Mouse (Mus musculus): ENCODE measurements around the gene Wdr25. TPM values are rescaled to one million over a fixed set of nuclear protein-coding genes. Genes with fewer than 3 reads are reported as not detected.

The Wdr25 gene
- polyA plus RNA-seq, 1 experiment from 2014 or later: 5.7 TPM

DNA sequence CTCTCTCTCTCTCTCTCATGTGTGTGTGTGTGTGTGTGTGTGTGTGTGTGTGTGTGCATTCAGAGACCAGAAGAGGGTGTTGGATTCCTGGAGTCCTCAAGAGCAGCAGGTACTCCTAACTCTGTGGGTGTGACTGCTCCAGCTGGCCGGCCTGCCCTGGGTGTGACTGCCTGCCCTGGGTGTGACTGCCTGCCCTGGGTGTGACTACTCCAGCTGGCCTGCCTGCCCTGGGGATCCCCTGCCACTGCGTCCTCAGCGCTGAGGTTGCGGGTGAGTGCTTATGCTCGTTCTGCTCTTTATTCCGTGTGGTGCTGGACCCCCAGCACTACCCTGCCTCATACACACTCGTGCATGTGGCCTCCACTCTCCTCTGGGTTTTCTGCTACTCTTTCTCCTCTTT, 109.5 kb downstream of the Wdr25 start:
- no peaks in the 10 kb centered on the region for H3K4me1 ChIP-seq (replicated peaks)
- WGBS: 60% methylated on average over 7 of the region's 7 CpGs
- no peak overlapping the region for H3K9ac ChIP-seq
- no peak overlapping the region for H3K27ac ChIP-seq
- no peaks in the 10 kb centered on the region for H3K36me3 ChIP-seq
- no peaks in the 10 kb centered on the region for H3K9me3 ChIP-seq
- peak; percentile 56; the same call in 1 of the 2 replicates for ATAC-seq
- no peak overlapping the region for H3K4me3 ChIP-seq (replicated peaks)
- H3K4me2 ChIP-seq (replicated peaks): no peak overlapping the region
- no peaks in the 10 kb centered on the region for H3K27me3 ChIP-seq (replicated peaks)

DNA sequence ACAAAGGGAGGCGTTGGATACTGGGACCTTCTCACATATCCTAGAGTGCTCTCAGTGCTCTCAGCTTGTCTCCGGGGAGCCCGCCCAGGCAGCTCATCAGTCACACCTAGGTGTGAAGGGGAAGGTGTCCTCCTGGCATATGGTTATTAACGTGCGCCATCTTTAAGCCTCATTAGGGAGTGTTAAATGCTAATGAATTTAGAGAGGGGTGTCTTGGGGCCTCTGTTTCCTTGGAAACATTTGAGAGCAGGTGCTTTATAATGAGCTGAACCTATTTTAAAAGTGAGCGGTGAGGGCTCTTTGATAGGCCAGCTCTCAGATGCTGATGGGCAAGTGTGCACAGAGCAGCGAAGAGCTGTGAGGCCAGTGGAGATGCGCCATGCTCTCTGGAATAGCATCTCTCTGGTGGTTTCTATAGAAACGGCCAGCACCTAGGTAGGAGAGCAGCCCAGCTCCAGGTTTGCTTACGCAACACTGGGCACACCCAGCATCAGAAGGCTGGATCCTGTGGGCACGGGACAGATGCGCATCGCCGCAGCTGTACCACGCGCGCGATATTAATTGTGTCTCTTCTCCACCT, 116.7 kb downstream of the Wdr25 start:
- Histone ChIP-seq H3K27me3 (replicated peaks) (no peaks in the 10 kb centered on the region), H3K4me2 (replicated peaks) (no peak overlapping the region), H3K36me3 (no peaks in the 10 kb centered on the region), H3K9me3 (no peaks in the 10 kb centered on the region), H3K4me3 (replicated peaks) (no peak overlapping the region), H3K4me1 (replicated peaks) (no peaks in the 10 kb centered on the region), H3K9ac (no peak overlapping the region), H3K27ac (no peak overlapping the region)
- 79% methylated on average over 18 of the region's 18 CpGs for WGBS
- ATAC-seq: no peak

DNA sequence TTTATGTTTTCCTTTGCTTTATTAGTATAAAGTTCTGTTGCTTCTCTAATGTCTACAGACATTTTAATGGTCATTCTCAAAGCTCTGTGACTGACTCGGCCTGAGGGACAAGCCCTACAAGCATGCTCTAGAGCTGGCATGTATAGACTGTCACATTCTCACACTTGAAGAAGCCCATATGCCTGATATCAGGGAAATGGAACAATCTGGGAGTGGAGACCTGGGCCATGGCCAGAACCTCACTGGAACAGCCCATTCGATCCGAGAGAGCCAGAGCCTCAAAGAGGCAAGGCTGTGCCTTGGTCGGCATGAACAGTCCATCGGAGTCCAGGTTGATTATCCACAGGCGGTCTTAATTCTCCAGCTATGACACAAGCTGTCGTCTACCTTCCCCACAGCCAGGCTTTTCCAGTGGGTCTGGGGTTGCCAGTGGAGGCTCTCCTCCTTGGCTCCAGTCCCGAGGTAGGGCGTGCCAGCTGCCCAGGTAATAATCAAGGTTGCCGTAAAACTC, 128.8 kb downstream of the Wdr25 start:
- H3K27ac ChIP-seq: no peak overlapping the region
- H3K4me3 ChIP-seq (replicated peaks): no peak overlapping the region
- H3K4me1 ChIP-seq (replicated peaks): peaks cover 8% of the 10 kb centered on the region; the same call in 1 of the 2 replicates
- 63% methylated on average over 10 of the region's 10 CpGs for WGBS
- ATAC-seq: no peak
- no peaks in the 10 kb centered on the region for H3K36me3 ChIP-seq
- H3K4me2 ChIP-seq (replicated peaks): no peak overlapping the region
- no peaks in the 10 kb centered on the region for H3K9me3 ChIP-seq
- no peak overlapping the region for H3K9ac ChIP-seq
- no peaks in the 10 kb centered on the region for H3K27me3 ChIP-seq (replicated peaks)

DNA sequence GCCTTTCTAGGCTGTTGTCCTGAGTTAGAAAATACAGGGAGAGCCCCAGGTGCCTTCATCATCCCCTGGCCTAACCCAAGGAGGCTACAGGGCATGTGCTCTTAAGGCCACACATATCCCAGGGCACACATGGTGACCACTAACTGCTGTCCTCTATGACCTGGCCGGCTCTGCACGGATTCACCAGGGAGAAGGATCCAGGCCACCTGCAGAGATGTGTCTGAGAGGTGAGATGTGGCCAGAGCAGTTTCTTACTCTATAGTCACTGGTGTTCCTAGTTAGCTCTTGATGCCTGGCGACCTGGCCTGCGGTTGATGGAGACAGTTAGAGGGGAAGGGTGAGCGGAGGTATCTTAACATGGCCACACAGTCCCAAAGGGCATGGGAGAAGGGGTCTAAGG, 129.5 kb downstream of the Wdr25 start:
- no peak overlapping the region for H3K4me2 ChIP-seq (replicated peaks)
- peaks cover 8% of the 10 kb centered on the region; the same call in 1 of the 2 replicates for H3K4me1 ChIP-seq (replicated peaks)
- WGBS: 90% methylated on average over 5 of the region's 5 CpGs
- no peak overlapping the region for H3K9ac ChIP-seq
- H3K27me3 ChIP-seq (replicated peaks): no peaks in the 10 kb centered on the region
- H3K9me3 ChIP-seq: no peaks in the 10 kb centered on the region
- ATAC-seq: no peak
- H3K36me3 ChIP-seq: no peaks in the 10 kb centered on the region
- no peak overlapping the region for H3K4me3 ChIP-seq (replicated peaks)
- no peak overlapping the region for H3K27ac ChIP-seq

DNA sequence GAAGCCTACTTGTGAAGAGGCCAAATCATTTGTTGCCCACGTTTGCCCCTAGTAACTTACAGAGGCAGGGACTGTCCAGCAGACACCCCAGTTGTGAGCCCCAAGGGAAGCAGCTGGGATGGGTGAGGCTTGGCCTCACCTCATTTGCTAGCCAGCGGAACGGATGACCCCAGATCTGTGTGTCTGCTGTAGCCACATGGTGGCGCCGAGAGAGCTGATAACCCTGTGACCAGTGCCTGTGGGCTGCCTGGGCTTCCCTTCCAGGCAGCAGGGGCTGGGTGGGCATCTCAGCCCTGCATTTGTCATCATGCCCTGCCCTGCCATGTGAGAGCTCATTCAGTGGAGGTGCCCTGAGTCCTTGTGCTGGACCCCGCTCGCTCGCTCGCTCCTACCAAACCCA, 130.3 kb downstream of the Wdr25 start:
- H3K27me3 ChIP-seq (replicated peaks): no peaks in the 10 kb centered on the region
- H3K9me3 ChIP-seq: no peaks in the 10 kb centered on the region
- H3K4me3 ChIP-seq (replicated peaks): no peak overlapping the region
- no peak overlapping the region for H3K9ac ChIP-seq
- peaks cover 8% of the 10 kb centered on the region; the same call in 1 of the 2 replicates for H3K4me1 ChIP-seq (replicated peaks)
- H3K4me2 ChIP-seq (replicated peaks): no peak overlapping the region
- WGBS: 70% methylated on average over 9 of the region's 9 CpGs
- no peak for ATAC-seq
- no peaks in the 10 kb centered on the region for H3K36me3 ChIP-seq
- no peak overlapping the region for H3K27ac ChIP-seq

DNA sequence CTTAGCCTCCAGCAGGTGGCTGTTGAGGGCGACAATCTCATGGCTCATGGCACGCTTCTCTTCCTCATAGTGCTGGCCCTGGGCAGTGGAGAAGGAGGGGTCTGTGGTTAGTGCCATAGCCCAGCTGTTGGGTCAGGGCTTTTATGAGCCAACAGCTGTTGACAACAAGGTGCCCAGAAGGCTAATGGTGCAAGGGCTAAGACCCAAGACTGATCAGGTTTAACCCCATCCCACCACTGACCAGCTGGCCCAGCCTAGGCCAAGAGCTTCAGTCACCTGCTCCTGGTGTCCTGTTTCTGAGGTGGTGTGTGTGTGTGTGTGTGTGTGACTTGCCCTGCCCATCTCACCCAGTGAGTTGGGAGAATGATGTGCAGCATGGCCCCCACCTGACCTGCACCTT, 143.6 kb downstream of the Wdr25 start:
- peaks cover 24% of the 10 kb centered on the region for H3K27me3 ChIP-seq (replicated peaks)
- no peak overlapping the region for H3K4me2 ChIP-seq (replicated peaks)
- no peak overlapping the region for H3K9ac ChIP-seq
- H3K9me3 ChIP-seq: 0 out of 2 replicates have a peak, but pooled peaks cover 8% of the 10 kb centered on the region
- H3K4me1 ChIP-seq (replicated peaks): no peaks in the 10 kb centered on the region
- H3K4me3 ChIP-seq (replicated peaks): no peak overlapping the region
- H3K36me3 ChIP-seq: no peaks in the 10 kb centered on the region
- no peak for ATAC-seq
- no peak overlapping the region for H3K27ac ChIP-seq
- 87% methylated on average over 2 of the region's 2 CpGs for WGBS

DNA sequence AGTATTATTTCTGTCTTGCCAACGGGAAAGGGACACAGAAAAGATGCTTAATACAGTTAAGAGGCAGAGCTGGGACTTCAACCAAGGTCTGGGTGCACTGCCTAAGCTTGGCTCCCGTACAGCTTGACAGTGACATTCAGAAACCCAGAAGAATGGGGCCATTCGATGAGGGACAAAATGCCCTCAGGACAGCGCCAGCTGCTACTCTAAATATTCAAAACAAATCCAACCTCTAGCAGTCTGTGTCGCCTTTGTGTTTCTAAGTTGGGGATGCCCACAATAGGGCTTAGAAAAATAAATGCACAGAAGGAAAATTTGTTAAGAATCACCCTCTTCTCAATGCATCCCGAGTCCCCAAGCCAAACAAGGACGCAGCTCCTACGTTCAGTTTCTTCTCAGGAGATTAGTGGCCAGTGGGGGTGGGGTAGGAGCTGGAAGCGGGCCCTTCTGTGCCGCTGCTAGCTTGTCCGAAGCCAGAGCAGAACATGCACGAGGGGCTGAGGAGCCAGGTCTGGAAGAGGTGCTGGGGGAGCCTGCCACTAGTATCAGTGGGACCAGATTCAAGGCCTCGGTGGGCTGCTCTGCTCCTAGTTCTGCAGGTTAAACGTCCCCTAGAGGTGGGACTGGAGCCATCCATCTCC, 144.9 kb downstream of the Wdr25 start:
- Histone ChIP-seq H3K27me3 (replicated peaks) (peaks cover 19% of the 10 kb centered on the region; the same call in 1 of the 2 replicates), H3K4me3 (replicated peaks) (no peak overlapping the region), H3K9me3 (0 out of 2 replicates have a peak, but pooled peaks cover 8% of the 10 kb centered on the region), H3K4me1 (replicated peaks) (no peaks in the 10 kb centered on the region), H3K9ac (no peak overlapping the region), H3K27ac (no peak overlapping the region), H3K4me2 (replicated peaks) (no peak overlapping the region), H3K36me3 (no peaks in the 10 kb centered on the region)
- ATAC-seq: no peak
- 53% methylated on average over 14 of the region's 14 CpGs for WGBS

DNA sequence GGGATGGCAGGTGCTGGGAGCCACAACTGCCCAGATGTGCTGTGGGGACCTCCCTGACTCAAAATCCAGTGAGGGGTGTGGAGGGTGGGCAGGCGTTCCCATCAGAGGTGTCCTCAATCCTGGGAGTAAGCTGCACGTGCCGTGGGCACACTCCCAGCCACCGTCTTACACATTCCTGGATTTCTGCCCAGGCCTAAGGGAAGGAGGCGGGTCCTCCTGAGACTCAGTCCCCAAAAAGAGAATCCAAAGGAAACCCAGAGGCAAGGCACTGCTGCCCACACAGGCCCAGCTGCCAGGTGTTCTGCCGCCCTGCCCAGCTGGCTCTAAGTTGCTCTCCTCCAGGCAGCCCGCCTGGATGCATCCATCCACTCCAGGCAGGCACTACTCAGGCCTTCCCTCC, 145.9 kb downstream of the Wdr25 start:
- WGBS: 68% methylated on average over 7 of the region's 7 CpGs
- H3K4me3 ChIP-seq (replicated peaks): no peak overlapping the region

DNA sequence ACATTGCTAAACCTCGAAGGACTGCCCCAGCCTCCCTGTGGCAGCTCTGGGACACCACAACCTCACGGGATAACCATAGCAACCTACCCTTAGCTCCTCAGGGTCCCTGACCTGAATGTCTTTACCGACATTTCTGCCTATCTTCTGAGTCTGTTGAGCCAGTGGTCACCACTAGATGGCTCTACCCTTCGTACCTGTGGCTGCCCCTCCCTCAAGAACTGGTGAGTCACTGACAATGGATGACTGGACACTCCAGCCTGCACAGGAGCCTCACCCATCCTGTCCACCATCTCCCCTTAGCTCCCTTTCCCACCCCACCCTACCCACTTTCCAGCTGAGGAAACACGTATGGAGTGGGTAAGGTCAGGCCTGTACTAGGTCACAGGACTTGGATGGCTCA, 151.1 kb downstream of the Wdr25 start:
- Histone ChIP-seq H3K36me3 (no peaks in the 10 kb centered on the region), H3K9me3 (no peaks in the 10 kb centered on the region), H3K4me3 (replicated peaks) (no peak overlapping the region), H3K27me3 (replicated peaks) (peaks cover 13% of the 10 kb centered on the region; the same call in 1 of the 2 replicates), H3K9ac (no peak overlapping the region), H3K4me2 (replicated peaks) (no peak overlapping the region), H3K4me1 (replicated peaks) (no peaks in the 10 kb centered on the region), H3K27ac (no peak overlapping the region)
- 0 out of 2 replicates have a peak, but pooled peaks have one; percentile 44 for ATAC-seq
- WGBS: 18% methylated on average over 5 of the region's 5 CpGs

More for the DNA sequence above, 145.9 kb downstream of the Wdr25 start:
- no peaks in the 10 kb centered on the region for H3K4me1 ChIP-seq (replicated peaks)
- no peaks in the 10 kb centered on the region for H3K9me3 ChIP-seq
- ATAC-seq: no peak
- no peak overlapping the region for H3K4me2 ChIP-seq (replicated peaks)
- H3K27ac ChIP-seq: no peak overlapping the region
- H3K27me3 ChIP-seq (replicated peaks): peaks cover 13% of the 10 kb centered on the region; the same call in 1 of the 2 replicates
- H3K36me3 ChIP-seq: no peaks in the 10 kb centered on the region
- no peak overlapping the region for H3K9ac ChIP-seq

DNA sequence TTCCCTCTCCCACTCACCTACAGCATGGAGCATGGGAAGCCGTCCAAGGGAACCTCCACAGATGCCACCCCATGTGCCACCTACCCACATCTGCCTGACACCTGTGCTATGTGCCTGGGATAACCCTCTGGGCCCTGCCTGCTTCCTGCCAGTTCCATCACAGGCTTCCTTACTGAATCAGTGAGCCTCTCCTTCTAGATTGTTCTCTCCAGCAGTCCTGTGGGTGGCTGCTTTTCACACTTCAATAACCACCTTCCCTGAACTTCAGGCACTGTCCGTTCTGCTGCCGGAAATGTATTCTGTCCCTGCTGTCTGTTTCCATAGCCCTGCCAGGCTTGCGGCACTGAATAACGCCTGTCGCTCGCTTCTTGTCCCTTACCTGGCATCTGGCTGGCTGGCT, 152.2 kb downstream of the Wdr25 start:
- H3K4me3 ChIP-seq (replicated peaks): no peak overlapping the region
- no peaks in the 10 kb centered on the region for H3K4me1 ChIP-seq (replicated peaks)
- H3K4me2 ChIP-seq (replicated peaks): no peak overlapping the region
- no peaks in the 10 kb centered on the region for H3K9me3 ChIP-seq
- H3K9ac ChIP-seq: no peak overlapping the region
- no peaks in the 10 kb centered on the region for H3K36me3 ChIP-seq
- ATAC-seq: no peak
- 78% methylated on average over 7 of the region's 7 CpGs for WGBS
- no peak overlapping the region for H3K27ac ChIP-seq
- peaks cover 21% of the 10 kb centered on the region; the same call in 1 of the 2 replicates for H3K27me3 ChIP-seq (replicated peaks)

DNA sequence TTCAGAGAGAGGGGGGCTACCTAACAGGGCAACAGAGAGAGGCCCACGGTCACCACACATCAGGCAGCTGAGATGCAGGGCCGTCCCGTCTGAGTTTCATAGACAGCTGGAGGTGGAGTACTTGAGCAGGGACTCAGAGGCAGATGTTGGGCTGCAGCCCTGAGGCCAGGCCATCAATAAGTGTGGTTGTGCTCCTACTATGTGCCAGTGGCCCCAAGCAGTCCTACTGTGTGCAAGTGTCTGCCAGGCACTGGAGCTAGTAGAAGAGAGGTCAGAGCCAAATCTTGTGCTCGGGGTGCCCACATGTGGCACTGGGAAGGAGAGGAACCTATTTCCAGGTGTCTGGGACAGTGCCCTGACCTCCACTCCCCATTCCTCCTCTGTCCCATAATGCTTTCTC, 156.5 kb downstream of the Wdr25 start:
- ATAC-seq: no peak
- no peaks in the 10 kb centered on the region for H3K9me3 ChIP-seq
- no peak overlapping the region for H3K4me3 ChIP-seq (replicated peaks)
- no peak overlapping the region for H3K4me2 ChIP-seq (replicated peaks)
- no peaks in the 10 kb centered on the region for H3K36me3 ChIP-seq
- peaks cover 52% of the 10 kb centered on the region for H3K27me3 ChIP-seq (replicated peaks)
- no peak overlapping the region for H3K27ac ChIP-seq
- H3K9ac ChIP-seq: no peak overlapping the region
- peaks cover 18% of the 10 kb centered on the region for H3K4me1 ChIP-seq (replicated peaks)
- WGBS: 81% methylated on average over 4 of the region's 4 CpGs

DNA sequence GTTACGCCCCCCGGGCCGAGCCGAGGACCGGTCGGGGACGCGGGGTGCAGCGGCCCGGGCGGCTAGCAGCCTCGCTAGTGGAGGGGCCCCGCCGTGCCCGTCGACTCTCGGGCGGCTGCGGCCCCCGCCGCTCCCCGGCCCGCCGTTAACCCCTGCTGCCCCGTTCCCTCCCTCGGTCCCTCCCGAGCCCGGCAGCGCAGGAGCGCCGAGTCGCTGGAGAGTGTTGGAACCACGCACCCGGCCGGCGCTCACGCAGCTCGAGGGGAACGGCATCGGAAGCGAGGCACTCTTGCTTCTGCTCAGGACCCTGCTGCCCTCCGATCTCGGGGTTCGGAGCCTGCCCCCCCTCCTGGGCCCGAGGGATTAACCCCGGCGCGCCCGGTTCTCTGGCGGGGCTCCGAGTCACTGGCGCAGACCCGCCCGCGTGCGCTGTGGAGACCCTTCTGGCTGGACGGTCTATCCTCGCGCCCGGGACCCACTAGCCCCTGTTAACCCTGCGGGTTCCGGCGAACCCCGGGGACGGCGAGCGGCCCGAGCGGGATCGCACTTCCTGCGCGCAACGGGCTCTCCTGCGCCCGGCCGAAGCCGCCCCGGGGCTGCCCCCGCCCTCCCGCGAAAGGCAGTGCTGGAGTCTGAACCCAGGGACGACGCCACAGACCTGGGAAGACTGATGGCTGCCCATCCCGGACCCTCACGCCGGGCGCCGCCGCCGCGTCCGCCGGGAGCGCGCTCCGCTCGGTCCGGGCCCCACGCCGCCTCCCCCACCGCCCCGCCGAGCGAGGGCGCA, 159.8 kb downstream of the Wdr25 start:
- peaks cover 76% of the 10 kb centered on the region for H3K27me3 ChIP-seq (replicated peaks)
- WGBS: under 1% methylated on average over 105 of the region's 105 CpGs

More for the DNA sequence above, 159.8 kb downstream of the Wdr25 start:
- H3K9me3 ChIP-seq: no peaks in the 10 kb centered on the region
- H3K36me3 ChIP-seq: no peaks in the 10 kb centered on the region
- peak overlapping the region; percentile 56 for H3K4me3 ChIP-seq (replicated peaks)
- H3K27ac ChIP-seq: no peak overlapping the region
- H3K4me2 ChIP-seq (replicated peaks): peak overlapping the region; percentile 97
- peaks cover 18% of the 10 kb centered on the region for H3K4me1 ChIP-seq (replicated peaks)
- H3K9ac ChIP-seq: peak overlapping the region; percentile 50
- peak; percentile 48 for ATAC-seq

All from intestine, embryonic 15.5 days (tissue).